Mouse (Mus musculus): ENCODE data around the gene 1700017N19Rik.

1700017N19Rik gene

DNA sequence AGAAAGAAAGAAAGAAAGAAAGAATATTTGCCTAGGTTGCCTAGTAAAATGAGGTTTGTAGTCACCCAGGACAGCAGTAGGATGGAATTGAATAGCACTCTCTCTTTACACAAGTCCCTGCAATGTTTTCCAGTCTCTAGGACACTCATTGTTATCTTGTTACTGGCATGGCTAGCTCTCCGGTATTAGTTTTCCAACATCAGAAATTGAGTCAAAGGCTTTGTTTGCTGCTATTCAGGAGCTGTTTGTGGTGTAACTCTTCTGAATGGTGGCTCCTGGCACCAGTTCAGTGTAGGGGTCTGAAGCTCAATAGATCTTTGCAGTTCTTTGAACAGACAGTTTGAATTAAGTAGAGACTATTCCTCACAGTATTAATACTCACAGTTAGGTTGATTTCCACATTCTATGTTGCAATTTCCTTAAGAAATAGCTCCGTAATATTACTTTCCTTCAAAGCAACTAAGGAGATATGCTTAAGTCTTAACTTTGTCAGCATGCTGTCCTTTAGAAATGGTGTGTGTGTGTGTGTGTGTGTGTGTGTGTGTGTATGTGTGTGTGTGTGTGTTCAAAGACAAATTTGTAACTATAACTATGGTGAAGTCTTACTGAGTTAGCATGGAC lies 71.8 kb downstream of the 1700017N19Rik start:
- no peak for DNase-seq (ENCODE audit: low spot score)
